Mouse (Mus musculus) adrenal gland, adult 10 weeks (tissue): ENCODE data around the gene Sprr2a1. TPM values are rescaled to one million over a fixed set of nuclear protein-coding genes. Genes with fewer than 3 reads are reported as not detected.

ENCODE experiments used
- polyA plus RNA-seq: library from polyadenylated mRNA; stranded (reverse); fragments of 350-450 nt; fragmentation: Illumina TruSeq; extraction: RNeasy Lipid Tissue Mini Kit (QIAGEN cat#74804); gene quantifications from one replicate; pipeline ENCODE4 v1.2.3, GENCODE M21; 2014; ENCODE audit warnings: low read depth, low replicate concordance

Gene Sprr2a1
- not detected for polyA plus RNA-seq

DNA sequence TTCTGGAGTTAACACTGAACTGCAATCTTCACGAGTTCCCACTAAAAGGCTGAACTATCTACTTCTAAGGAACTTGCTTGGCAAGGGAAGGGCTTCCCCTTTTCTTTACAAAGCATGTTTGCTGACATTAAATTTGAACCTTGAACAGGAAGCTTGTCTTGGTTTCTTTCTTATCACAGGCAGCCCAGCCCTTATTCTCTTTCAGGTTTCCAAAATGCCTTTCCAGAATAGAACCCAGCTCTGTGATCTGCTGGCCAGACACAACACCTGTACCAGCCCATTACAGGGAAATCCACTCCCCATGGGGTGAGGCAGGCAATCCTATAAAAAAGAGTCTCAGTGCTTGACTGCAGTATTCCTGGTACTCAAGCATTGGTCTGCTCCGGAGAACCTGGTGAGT, at the start of gene Sprr2a1, which contains the start of gene Sprr2a2:
Gene Sprr2a1, plus strand, starts transcription at position 231 of the 400 bp plus-strand sequence.
Gene Sprr2a2, plus strand, starts transcription at position 352 of the 400 bp plus-strand sequence.

Other genes starting within 250 kb of the Sprr2a1 start
- gene Pglyrp3, start 201.2 kb upstream of the Sprr2a1 start, polyA plus RNA-seq: not detected
- gene Lor, start 132.7 kb upstream of the Sprr2a1 start, polyA plus RNA-seq: not detected
- not detected for gene Prr9, start 91.9 kb upstream of the Sprr2a1 start, polyA plus RNA-seq
- not detected for gene Lelp1, start 73.1 kb upstream of the Sprr2a1 start, polyA plus RNA-seq
- 0.41 TPM for gene Sprr2a2, start 121 bp downstream of the Sprr2a1 start, polyA plus RNA-seq
- gene Sprr2a3, start 69.6 kb downstream of the Sprr2a1 start, polyA plus RNA-seq: not detected
- gene Sprr2b, start 100.8 kb downstream of the Sprr2a1 start, polyA plus RNA-seq: not detected
- not detected for gene Sprr2d, start 123.3 kb downstream of the Sprr2a1 start, polyA plus RNA-seq
- gene Sprr2e, start 136.3 kb downstream of the Sprr2a1 start, polyA plus RNA-seq: not detected
- gene Sprr2f, start 149.4 kb downstream of the Sprr2a1 start, polyA plus RNA-seq: not detected
- not detected for gene Sprr2h, start 169.9 kb downstream of the Sprr2a1 start, polyA plus RNA-seq
- gene Sprr2i, start 192.2 kb downstream of the Sprr2a1 start, polyA plus RNA-seq: not detected
- not detected for gene Sprr2j-ps, start 202.3 kb downstream of the Sprr2a1 start, polyA plus RNA-seq
- gene Gm9774, start 213.6 kb downstream of the Sprr2a1 start, polyA plus RNA-seq: 10.1 TPM
- gene Sprr2k, start 216.8 kb downstream of the Sprr2a1 start, polyA plus RNA-seq: not detected
- gene Sprr1b, start 223.0 kb downstream of the Sprr2a1 start, polyA plus RNA-seq: not detected
- gene Sprr3, start 242.9 kb downstream of the Sprr2a1 start, polyA plus RNA-seq: not detected